Mouse (Mus musculus): ENCODE results near the gene Fbn1. TPM values are rescaled to one million over a fixed set of nuclear protein-coding genes. Genes with fewer than 3 reads are reported as not detected.

Fbn1 gene
- polyA plus RNA-seq, 1 experiment: 3.5 TPM

GRCm38 (mm10) chr2:125438381-125438780, 69.4 kb downstream of the Fbn1 start:
- WGBS: 69% methylated on average over 8 of the region's 8 CpGs
- TF ChIP-seq POLR2A (IDR thresholded peaks at IDR 0.05; ENCODE audit: borderline replicate concordance, control insufficient read depth, low read depth, low read length) (no peak), CTCF (IDR thresholded peaks at IDR 0.05; ENCODE audit: control insufficient read depth, insufficient read depth, low read length) (no peak)
- H3K4me1 ChIP-seq (ENCODE audit: control insufficient read depth, insufficient read depth, low read length): no peaks in the 10 kb centered on the region
- H3K4me3 ChIP-seq (replicated peaks; ENCODE audit: control insufficient read depth, low read depth, low read length): no peak overlapping the region
- H3K27ac ChIP-seq (ENCODE audit: control insufficient read depth, insufficient read depth, low read depth, low read length, poor library complexity): no peak overlapping the region

GRCm38 (mm10) chr2:125436240-125436639, 71.6 kb downstream of the Fbn1 start:
- no peaks in the 10 kb centered on the region for H3K4me1 ChIP-seq (ENCODE audit: control insufficient read depth, insufficient read depth, low read length)
- no peak overlapping the region for H3K27ac ChIP-seq (ENCODE audit: control insufficient read depth, insufficient read depth, low read depth, low read length, poor library complexity)
- no peak overlapping the region for H3K4me3 ChIP-seq (replicated peaks; ENCODE audit: control insufficient read depth, low read depth, low read length)
- TF ChIP-seq CTCF (IDR thresholded peaks at IDR 0.05; ENCODE audit: control insufficient read depth, insufficient read depth, low read length) (no peak), POLR2A (IDR thresholded peaks at IDR 0.05; ENCODE audit: borderline replicate concordance, control insufficient read depth, low read depth, low read length) (no peak)
- 80% methylated on average over 7 of the region's 7 CpGs for WGBS

GRCm38 (mm10) chr2:125433524-125433923, 74.3 kb downstream of the Fbn1 start:
- no peak overlapping the region for H3K27ac ChIP-seq (ENCODE audit: control insufficient read depth, insufficient read depth, low read depth, low read length, poor library complexity)
- 77% methylated on average over 6 of the region's 6 CpGs for WGBS
- TF ChIP-seq POLR2A (IDR thresholded peaks at IDR 0.05; ENCODE audit: borderline replicate concordance, control insufficient read depth, low read depth, low read length) (no peak), CTCF (IDR thresholded peaks at IDR 0.05; ENCODE audit: control insufficient read depth, insufficient read depth, low read length) (no peak)
- H3K4me3 ChIP-seq (replicated peaks; ENCODE audit: control insufficient read depth, low read depth, low read length): no peak overlapping the region
- no peaks in the 10 kb centered on the region for H3K4me1 ChIP-seq (ENCODE audit: control insufficient read depth, insufficient read depth, low read length)

DNA sequence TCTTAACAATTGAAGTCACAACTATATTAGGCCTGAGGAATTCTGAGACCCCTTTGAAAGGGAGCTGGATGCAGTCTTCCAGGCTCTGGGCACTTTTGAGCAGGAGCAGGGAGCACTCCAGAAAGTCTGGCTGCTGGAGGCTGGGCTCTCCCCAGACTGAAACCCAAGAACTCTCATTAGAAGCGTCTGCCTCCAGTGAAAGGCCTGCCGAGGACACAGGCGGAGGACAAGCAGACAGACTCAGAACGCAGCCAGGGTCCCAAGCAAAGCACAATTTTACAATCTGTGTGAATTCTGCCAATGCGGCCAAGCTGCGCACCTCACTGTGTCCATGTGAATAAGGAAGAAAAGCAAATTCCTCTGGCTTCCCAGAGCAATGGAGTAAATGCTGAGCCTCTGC, 76.3 kb downstream of the Fbn1 start:
- Histone ChIP-seq H3K4me3 (replicated peaks; ENCODE audit: control insufficient read depth, low read depth, low read length) (no peak overlapping the region), H3K4me1 (ENCODE audit: control insufficient read depth, insufficient read depth, low read length) (no peaks in the 10 kb centered on the region)
- 87% methylated on average over 6 of the region's 6 CpGs for WGBS

DNA sequence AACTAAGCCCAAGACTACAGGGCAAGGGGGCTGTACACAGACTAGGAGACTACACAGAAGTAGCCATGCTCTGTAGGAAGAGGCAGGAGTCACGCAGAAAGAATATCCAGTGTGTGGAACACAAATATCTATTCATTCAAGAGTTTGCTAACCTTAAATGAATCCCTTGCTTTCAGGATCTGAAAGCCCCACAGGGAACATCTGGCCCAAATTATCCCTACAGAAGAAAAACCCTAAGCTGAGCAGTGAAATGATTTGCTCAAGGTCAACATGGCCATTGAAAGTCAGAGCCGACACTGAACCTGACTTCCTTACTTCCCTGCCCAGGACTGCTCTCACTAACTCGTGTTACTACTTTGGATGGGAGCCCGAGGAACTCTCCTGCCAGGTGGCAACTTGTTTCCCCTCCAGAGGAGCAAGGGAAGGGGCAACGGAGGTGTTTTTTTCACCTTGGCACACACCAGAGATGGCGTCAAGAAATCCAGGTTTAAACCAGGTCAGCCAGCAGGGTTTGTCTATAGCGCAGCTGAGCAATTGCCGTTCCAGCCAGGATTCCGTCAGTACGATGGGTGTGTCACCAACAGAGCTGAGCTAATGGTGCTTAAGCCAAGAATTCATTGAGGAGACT, 78.9 kb downstream of the Fbn1 start:
- Histone ChIP-seq H3K27ac (ENCODE audit: control insufficient read depth, insufficient read depth, low read depth, low read length, poor library complexity) (no peak overlapping the region), H3K4me1 (ENCODE audit: control insufficient read depth, insufficient read depth, low read length) (no peaks in the 10 kb centered on the region), H3K4me3 (replicated peaks; ENCODE audit: control insufficient read depth, low read depth, low read length) (no peak overlapping the region)
- no peak for TF ChIP-seq POLR2A (IDR thresholded peaks at IDR 0.05; ENCODE audit: borderline replicate concordance, control insufficient read depth, low read depth, low read length)
- no peak for TF ChIP-seq CTCF (IDR thresholded peaks at IDR 0.05; ENCODE audit: control insufficient read depth, insufficient read depth, low read length)
- 74% methylated on average over 10 of the region's 10 CpGs for WGBS

More for the DNA sequence above, 76.3 kb downstream of the Fbn1 start:
- H3K27ac ChIP-seq (ENCODE audit: control insufficient read depth, insufficient read depth, low read depth, low read length, poor library complexity): no peak overlapping the region
- no peak for TF ChIP-seq CTCF (IDR thresholded peaks at IDR 0.05; ENCODE audit: control insufficient read depth, insufficient read depth, low read length)
- TF ChIP-seq POLR2A (IDR thresholded peaks at IDR 0.05; ENCODE audit: borderline replicate concordance, control insufficient read depth, low read depth, low read length): no peak

DNA sequence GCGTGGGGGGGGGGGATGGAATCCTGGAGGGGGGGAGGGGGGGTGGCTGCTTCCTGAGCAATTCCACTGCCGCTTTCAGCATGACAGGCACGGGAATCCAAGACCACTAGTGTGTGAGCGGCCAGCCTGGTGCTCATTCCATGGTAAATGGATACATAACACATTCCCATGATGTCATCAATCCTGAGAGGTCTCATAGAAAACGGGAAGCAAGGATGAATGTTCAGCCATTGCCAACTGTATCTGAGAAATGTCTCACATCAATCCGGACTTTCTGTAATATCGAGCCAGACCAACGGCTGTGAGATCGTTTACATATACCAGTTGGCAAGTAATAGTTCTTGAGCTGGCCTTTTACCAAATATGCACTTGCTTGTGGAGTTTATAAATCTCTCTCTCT, 87.2 kb downstream of the Fbn1 start:
- TF ChIP-seq CTCF (IDR thresholded peaks at IDR 0.05; ENCODE audit: control insufficient read depth, insufficient read depth, low read length): no peak
- no peak for TF ChIP-seq POLR2A (IDR thresholded peaks at IDR 0.05; ENCODE audit: borderline replicate concordance, control insufficient read depth, low read depth, low read length)
- no peaks in the 10 kb centered on the region; the same call in 1 of the 2 replicates for H3K4me1 ChIP-seq (ENCODE audit: control insufficient read depth, insufficient read depth, low read length)
- no peak overlapping the region for H3K27ac ChIP-seq (ENCODE audit: control insufficient read depth, insufficient read depth, low read depth, low read length, poor library complexity)
- H3K4me3 ChIP-seq (replicated peaks; ENCODE audit: control insufficient read depth, low read depth, low read length): no peak overlapping the region
- WGBS: 83% methylated on average over 9 of the region's 9 CpGs

DNA sequence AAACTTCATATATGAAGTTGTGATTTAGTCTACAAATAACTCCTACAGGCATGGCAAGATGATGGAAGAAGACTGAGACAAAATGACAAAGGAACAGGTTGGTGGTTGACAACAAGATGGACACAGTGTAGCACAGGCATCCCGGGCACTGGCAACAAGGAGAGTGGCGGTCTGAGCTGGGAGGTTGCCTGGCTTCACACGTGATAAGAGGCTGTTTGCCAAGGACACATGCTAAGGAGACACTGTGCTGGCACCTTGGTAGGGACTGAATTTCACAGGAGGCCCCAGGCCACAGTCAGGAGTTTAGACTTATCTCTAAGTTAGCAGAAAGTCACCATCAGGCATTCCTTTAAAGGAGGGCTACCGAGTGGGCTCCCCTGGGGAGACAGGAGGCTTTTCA, 88.1 kb downstream of the Fbn1 start:
- WGBS: 80% methylated on average over 4 of the region's 4 CpGs

DNA sequence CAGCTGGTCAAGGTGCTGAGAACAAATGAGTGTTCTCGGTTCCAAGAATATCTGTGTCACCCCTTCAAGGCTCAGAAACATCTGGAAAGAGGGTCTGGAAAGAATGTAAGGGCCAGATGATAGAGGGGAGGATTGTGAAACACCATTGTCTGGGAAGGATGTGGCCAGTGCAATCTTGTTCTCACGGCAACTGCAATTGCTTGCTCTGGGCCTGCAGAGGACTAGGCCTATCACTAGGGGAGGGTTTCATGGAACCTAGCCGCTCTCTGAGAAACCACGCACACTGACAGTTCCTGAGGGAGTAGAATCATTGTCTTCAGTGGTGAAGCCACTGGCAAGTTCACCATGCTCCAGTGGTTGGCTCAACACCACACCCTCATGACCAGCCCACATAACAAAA, 89.2 kb downstream of the Fbn1 start:
- H3K4me3 ChIP-seq (replicated peaks; ENCODE audit: control insufficient read depth, low read depth, low read length): no peak overlapping the region
- H3K4me1 ChIP-seq (ENCODE audit: control insufficient read depth, insufficient read depth, low read length): no peaks in the 10 kb centered on the region; the same call in 1 of the 2 replicates
- 20% methylated on average over 4 of the region's 4 CpGs for WGBS
- TF ChIP-seq POLR2A (IDR thresholded peaks at IDR 0.05; ENCODE audit: borderline replicate concordance, control insufficient read depth, low read depth, low read length) (no peak), CTCF (IDR thresholded peaks at IDR 0.05; ENCODE audit: control insufficient read depth, insufficient read depth, low read length) (no peak)
- no peak overlapping the region for H3K27ac ChIP-seq (ENCODE audit: control insufficient read depth, insufficient read depth, low read depth, low read length, poor library complexity)

More for the DNA sequence above, 88.1 kb downstream of the Fbn1 start:
- H3K4me3 ChIP-seq (replicated peaks; ENCODE audit: control insufficient read depth, low read depth, low read length): no peak overlapping the region
- H3K4me1 ChIP-seq (ENCODE audit: control insufficient read depth, insufficient read depth, low read length): no peaks in the 10 kb centered on the region; the same call in 1 of the 2 replicates
- TF ChIP-seq CTCF (IDR thresholded peaks at IDR 0.05; ENCODE audit: control insufficient read depth, insufficient read depth, low read length) (no peak), POLR2A (IDR thresholded peaks at IDR 0.05; ENCODE audit: borderline replicate concordance, control insufficient read depth, low read depth, low read length) (no peak)
- H3K27ac ChIP-seq (ENCODE audit: control insufficient read depth, insufficient read depth, low read depth, low read length, poor library complexity): no peak overlapping the region
